Mouse (Mus musculus) olfactory bulb, adult 2 months (tissue): ENCODE data around the gene Gm28038. TPM values are rescaled to one million over a fixed set of nuclear protein-coding genes. Genes with fewer than 3 reads are reported as not detected.
A peak's percentile ranks its signal among the peaks of the same experiment; 100 is the strongest.

ENCODE experiments used
- H3K27ac ChIP-seq: fragments of 200-500 bp; 2 replicates; pipeline ENCODE4 v1.5.1; 2012; ENCODE audit warnings: low read depth, low read length; ENCODE audit not compliant: insufficient read depth
- H3K4me1 ChIP-seq: fragments of 200-500 bp; 2 replicates; pipeline ENCODE4 v1.6.1; 2012; ENCODE audit warnings: low read length; ENCODE audit not compliant: control insufficient read depth, insufficient read depth
- H3K4me3 ChIP-seq: fragments of 200-500 bp; 2 replicates; pipeline ENCODE4 v1.5.1; 2012; ENCODE audit warnings: mild to moderate bottlenecking, low read depth, low read length, moderate library complexity; ENCODE audit not compliant: insufficient read depth
- CTCF ChIP-seq: fragments of 200-500 bp; IDR thresholded peaks from 2 replicates; pipeline ENCODE4 v1.5.1; 2012; ENCODE audit warnings: low read depth, mild to moderate bottlenecking, low read length, moderate library complexity; ENCODE audit not compliant: insufficient read depth
- POLR2A ChIP-seq: fragments of 200-500 bp; IDR thresholded peaks from 2 replicates; pipeline ENCODE4 v1.6.1; 2012; ENCODE audit warnings: mild to moderate bottlenecking, low read depth, low read length, moderate library complexity; ENCODE audit not compliant: insufficient read depth
- WGBS: fragments of 180-500 bp; shearing (Covaris S2); methylation state at CpG from one replicate; pipeline ENCODE4 v1.1.7; 2018; 5-methylcytosine and 5-hydroxymethylcytosine counted together
- polyA plus RNA-seq: library from polyadenylated mRNA; stranded (reverse); fragments of >200 nt; gene quantifications from 2 replicates; pipeline ENCODE4 v1.2.4, GENCODE M21; 2012; ENCODE audit warnings: low replicate concordance; ENCODE audit not compliant: missing spikeins, insufficient read depth, insufficient read length

Gm28038 gene
- polyA plus RNA-seq, 1 experiment, result not detected

GRCm38 (mm10) chr2:30336174-30336915 is 55.5 kb downstream of the Gm28038 start:
- Histone ChIP-seq H3K4me3 (no peak overlapping the region), H3K4me1 (peaks cover 17% of the 10 kb centered on the region), H3K27ac (peak overlapping the region; percentile 57)
- 66% methylated on average over 16 of the region's 16 CpGs for WGBS
- peak; percentile 40; the same call in 1 of the 2 replicates for TF ChIP-seq CTCF
- no peak for TF ChIP-seq POLR2A

DNA sequence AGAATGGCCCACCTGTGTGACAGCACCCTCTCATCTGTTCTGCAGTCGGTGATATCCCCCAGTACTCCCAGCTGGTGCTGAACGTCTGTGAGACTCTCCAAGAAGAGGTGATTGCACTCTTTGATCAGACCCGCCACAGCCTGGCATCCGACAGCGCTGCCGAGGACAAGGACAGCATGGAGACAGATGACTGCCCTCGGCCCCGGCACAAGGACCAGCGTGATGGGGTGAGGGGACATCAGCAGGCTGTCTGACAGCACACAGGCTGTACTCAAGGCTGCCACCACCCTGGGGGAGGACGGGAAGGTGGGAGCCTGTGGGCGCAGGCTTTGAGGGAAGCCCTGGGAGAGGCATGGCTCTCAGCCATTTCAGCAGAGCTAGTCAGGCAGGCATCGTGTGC is 56.3 kb downstream of the Gm28038 start:
- Histone ChIP-seq H3K27ac (0 out of 2 replicates have a peak overlapping the region, but pooled peaks have one; percentile 50), H3K4me1 (peaks cover 17% of the 10 kb centered on the region), H3K4me3 (peak overlapping the region; percentile 6; the same call in 1 of the 2 replicates)
- WGBS, result 68% methylated on average over 12 of the region's 12 CpGs
- TF ChIP-seq POLR2A, result no peak
- TF ChIP-seq CTCF, result no peak

DNA sequence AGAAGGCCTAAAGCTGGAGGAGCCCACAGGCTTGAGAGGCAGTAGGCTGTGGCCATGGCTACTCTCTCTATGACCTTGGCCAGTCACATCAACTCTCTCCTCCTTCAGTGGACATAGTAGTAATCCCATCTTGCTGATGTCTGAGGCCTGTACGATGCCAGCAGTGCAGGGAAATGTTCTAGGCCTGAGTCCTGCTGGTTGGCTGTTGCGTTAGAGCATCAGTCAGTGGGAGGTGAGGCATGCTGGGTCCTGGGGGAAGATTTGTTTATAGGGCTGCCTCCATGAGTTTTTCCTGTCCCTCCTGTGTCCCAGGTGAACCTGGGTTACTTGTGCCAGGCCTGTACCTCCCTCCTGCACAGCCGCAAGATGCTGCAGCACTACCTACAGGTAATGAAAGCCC is 61.2 kb downstream of the Gm28038 start:
- TF ChIP-seq CTCF, result no peak
- TF ChIP-seq POLR2A, result no peak
- 85% methylated on average over 3 of the region's 3 CpGs for WGBS
- H3K4me3 ChIP-seq, result no peak overlapping the region
- peaks cover 18% of the 10 kb centered on the region for H3K4me1 ChIP-seq
- no peak overlapping the region for H3K27ac ChIP-seq

DNA sequence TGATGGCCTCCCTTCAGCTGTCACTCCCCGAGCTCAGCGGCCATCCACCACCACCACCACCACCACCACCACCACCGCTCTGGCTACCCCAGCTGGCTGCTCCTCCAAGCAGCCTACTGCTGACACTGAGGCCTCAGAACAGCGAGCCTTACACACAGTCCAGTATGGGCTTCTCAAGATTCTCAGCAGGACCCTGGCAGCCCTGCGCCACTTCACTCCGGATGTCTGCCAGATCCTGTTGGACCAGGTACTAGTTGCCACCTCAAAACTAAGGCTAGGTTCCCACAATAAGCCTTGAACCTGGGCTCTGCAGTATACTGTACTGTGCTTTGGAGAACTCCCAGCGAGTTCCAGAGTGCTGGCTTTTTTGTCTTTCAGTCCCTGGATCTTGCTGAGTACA is 61.7 kb downstream of the Gm28038 start:
- peaks cover 14% of the 10 kb centered on the region for H3K4me1 ChIP-seq
- no peak overlapping the region for H3K27ac ChIP-seq
- no peak overlapping the region for H3K4me3 ChIP-seq
- TF ChIP-seq CTCF (no peak), POLR2A (no peak)
- 84% methylated on average over 7 of the region's 7 CpGs for WGBS

DNA sequence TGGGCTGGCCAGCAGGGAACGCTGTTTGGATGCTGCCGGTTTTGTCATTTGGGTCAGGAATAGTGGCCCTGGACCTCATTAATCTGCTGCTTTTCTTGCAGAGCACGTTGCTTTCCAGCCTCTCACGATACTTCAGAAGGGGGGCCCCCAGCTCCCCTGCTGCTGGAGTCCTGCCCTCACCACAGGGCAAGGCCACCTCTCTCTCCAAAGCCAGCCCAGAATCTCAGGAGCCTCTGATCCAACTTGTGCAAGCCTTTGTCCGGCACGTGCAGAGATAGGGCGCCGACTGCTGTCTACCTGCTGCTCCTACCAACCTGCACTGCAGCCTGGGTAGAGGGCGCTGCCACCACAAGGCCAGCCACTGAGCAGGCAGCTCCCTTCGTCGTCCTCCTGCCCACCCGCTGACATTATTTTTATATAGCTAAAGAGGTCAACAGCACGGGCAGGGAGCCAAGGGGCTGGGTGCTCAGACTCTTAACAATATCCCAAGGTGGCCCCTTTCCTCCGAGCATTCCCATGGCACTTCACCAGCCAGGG is 62.8 kb downstream of the Gm28038 start:
- H3K4me1 ChIP-seq, result peaks cover 14% of the 10 kb centered on the region
- peak overlapping the region; percentile 23 for H3K27ac ChIP-seq
- TF ChIP-seq POLR2A, result no peak
- no peak for TF ChIP-seq CTCF
- WGBS, result 25% methylated on average over 14 of the region's 14 CpGs
- H3K4me3 ChIP-seq, result no peak overlapping the region

GRCm38 (mm10) chr2:30345971-30346676 is 65.3 kb downstream of the Gm28038 start:
- H3K4me1 ChIP-seq, result peaks cover 14% of the 10 kb centered on the region
- H3K4me3 ChIP-seq, result no peak overlapping the region
- TF ChIP-seq CTCF, result no peak
- no peak for TF ChIP-seq POLR2A
- WGBS, result 85% methylated on average over 7 of the region's 7 CpGs
- no peak overlapping the region for H3K27ac ChIP-seq

DNA sequence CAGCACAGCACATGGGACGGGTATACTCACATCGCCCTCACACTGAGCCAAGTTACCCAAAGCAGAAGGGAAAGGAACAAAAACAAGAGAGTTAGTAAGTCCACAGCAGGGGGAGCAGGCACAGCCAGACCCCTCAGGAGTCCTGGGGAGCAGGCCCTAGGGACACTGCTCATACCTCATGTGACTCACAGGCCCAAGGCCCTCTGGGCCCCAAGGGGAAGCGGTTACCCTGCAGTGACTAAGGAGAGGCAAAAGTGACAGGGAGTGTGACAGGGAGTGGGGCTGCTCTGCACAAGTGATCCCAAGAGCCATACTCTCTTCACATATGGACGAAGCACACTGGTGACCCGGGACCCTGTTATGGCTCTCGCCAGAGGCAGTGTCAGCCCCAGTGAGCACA is 68.4 kb downstream of the Gm28038 start:
- no peak overlapping the region for H3K4me3 ChIP-seq
- no peak overlapping the region for H3K27ac ChIP-seq
- 84% methylated on average over 6 of the region's 6 CpGs for WGBS
- TF ChIP-seq CTCF, result no peak
- TF ChIP-seq POLR2A, result no peak
- H3K4me1 ChIP-seq, result peaks cover 4% of the 10 kb centered on the region; the same call in 1 of the 2 replicates

Other genes starting within 250 kb of the Gm28038 start
- not detected in 2 replicates for gene Wdr34, start 232.2 kb upstream of the Gm28038 start, polyA plus RNA-seq
- 163 TPM in 1 of 2 replicates, not detected in the other for gene Set, start 223.7 kb upstream of the Gm28038 start, polyA plus RNA-seq
- gene Pkn3, start 203.4 kb upstream of the Gm28038 start, polyA plus RNA-seq, result not detected in 2 replicates
- not detected in 2 replicates for gene Zdhhc12, start 187.4 kb upstream of the Gm28038 start, polyA plus RNA-seq
- gene Zer1, start 156.5 kb upstream of the Gm28038 start, polyA plus RNA-seq, result not detected in 2 replicates
- not detected in 2 replicates for gene Tbc1d13, start 147.3 kb upstream of the Gm28038 start, polyA plus RNA-seq
- gene Endog, start 109.5 kb upstream of the Gm28038 start, polyA plus RNA-seq, result not detected in 2 replicates
- gene Spout1, start 102.6 kb upstream of the Gm28038 start, polyA plus RNA-seq, result not detected in 2 replicates
- not detected in 2 replicates for gene Kyat1, start 75.2 kb upstream of the Gm28038 start, polyA plus RNA-seq
- not detected in 2 replicates for gene Lrrc8a, start 43.3 kb upstream of the Gm28038 start, polyA plus RNA-seq
- not detected in 2 replicates for gene Gm28035, start 40.5 kb upstream of the Gm28038 start, polyA plus RNA-seq
- not detected in 2 replicates for gene Phyhd1, start 14.8 kb upstream of the Gm28038 start, polyA plus RNA-seq
- not detected in 2 replicates for gene Dolk, start 5.3 kb downstream of the Gm28038 start, polyA plus RNA-seq
- gene Nup188, start 5.4 kb downstream of the Gm28038 start, polyA plus RNA-seq, result not detected in 2 replicates
- gene Sh3glb2, start 78.3 kb downstream of the Gm28038 start, polyA plus RNA-seq, result 562 TPM in 1 of 2 replicates, not detected in the other
- gene Miga2, start 83.2 kb downstream of the Gm28038 start, polyA plus RNA-seq, result not detected in 2 replicates
- gene Dolpp1, start 111.2 kb downstream of the Gm28038 start, polyA plus RNA-seq, result not detected in 2 replicates
- gene Crat, start 134.8 kb downstream of the Gm28038 start, polyA plus RNA-seq, result not detected in 2 replicates
- gene Ptpa, start 135.0 kb downstream of the Gm28038 start, polyA plus RNA-seq, result not detected in 2 replicates
- gene Ier5l, start 193.2 kb downstream of the Gm28038 start, polyA plus RNA-seq, result not detected in 2 replicates